ENCODE assay signal across 11 mouse cellular contexts in genomic region chr13:73714020-73714419, GRCm38 (mm10). TPM values are rescaled to one million over a fixed set of nuclear protein-coding genes. Genes with fewer than 3 reads are reported as not detected.
A peak's percentile ranks its signal among the peaks of the same experiment; 100 is the strongest.
DNase-seq lines count a peak whose midpoint lies in the region; ATAC-seq and TF ChIP-seq lines count a peak whose summit lies in the region.
"Had no signal": no experiment of that assay in that cellular context is flagged by ENCODE, and none has a peak within 500 bp of the region (broad histone marks: within the 10 kb centered on the region; RNA-seq: fewer than 3 reads in every experiment).

No protein-coding gene starts in this region.

- 59% methylated on average over 2 of the region's 2 CpGs for WGBS in liver, postnatal 0 days (ENCODE audit: insufficient replicate concordance)
- WGBS in stomach, embryonic 16.5 days: 58% methylated on average over 2 of the region's 2 CpGs
- WGBS in limb, embryonic 10.5 days: 59% methylated on average over 2 of the region's 2 CpGs
- WGBS in midbrain, embryonic 15.5 days: 70% methylated on average over 2 of the region's 2 CpGs

- no peaks in the 10 kb centered on the region for H3K9me3 ChIP-seq in liver, postnatal 0 days (ENCODE audit: low read length)
- H3K9me3 ChIP-seq in stomach, embryonic 16.5 days (replicated peaks; ENCODE audit: control insufficient read depth, low read length): no peaks in the 10 kb centered on the region
- no peaks in the 10 kb centered on the region for H3K9me3 ChIP-seq in limb, embryonic 10.5 days (replicated peaks)
- H3K9me3 ChIP-seq in midbrain, embryonic 15.5 days: no peaks in the 10 kb centered on the region
- H3K9me3 ChIP-seq: forebrain, embryonic 12.5 days had no signal

- H3K9ac ChIP-seq in liver, postnatal 0 days (replicated peaks): no peak overlapping the region
- H3K9ac ChIP-seq in stomach, embryonic 16.5 days (ENCODE audit: low read length): no peak overlapping the region
- H3K9ac ChIP-seq in midbrain, embryonic 15.5 days: no peak overlapping the region
- H3K9ac ChIP-seq: forebrain, embryonic 12.5 days had no signal

- TF ChIP-seq EP300 in liver, postnatal 0 days (IDR thresholded peaks at IDR 0.05; ENCODE audit: low read depth): no peak

- H3K4me3 ChIP-seq in liver, postnatal 0 days (ENCODE audit: low read depth, low read length): no peak overlapping the region
- H3K4me3 ChIP-seq in stomach, embryonic 16.5 days (replicated peaks; ENCODE audit: low read length): no peak overlapping the region
- H3K4me3 ChIP-seq in limb, embryonic 10.5 days: no peak overlapping the region
- no peak overlapping the region for H3K4me3 ChIP-seq in midbrain, embryonic 15.5 days
- H3K4me3 ChIP-seq: forebrain, embryonic 12.5 days had no signal

- no peaks in the 10 kb centered on the region for H3K27me3 ChIP-seq in liver, postnatal 0 days (ENCODE audit: insufficient read depth, low read length)
- H3K27me3 ChIP-seq in stomach, embryonic 16.5 days (ENCODE audit: control insufficient read depth, insufficient read depth, low read length): no peaks in the 10 kb centered on the region
- H3K27me3 ChIP-seq in limb, embryonic 10.5 days (ENCODE audit: low read depth, poor library complexity, severe bottlenecking): no peaks in the 10 kb centered on the region
- H3K27me3 ChIP-seq in midbrain, embryonic 15.5 days (replicated peaks): no peaks in the 10 kb centered on the region
- H3K27me3 ChIP-seq: forebrain, embryonic 12.5 days had no signal

- ATAC-seq in liver, postnatal 0 days: no peak
- ATAC-seq in stomach, embryonic 16.5 days (ENCODE audit: insufficient read depth, low FRiP score): 0 out of 2 replicates have a peak, but pooled peaks have one; percentile 31
- ATAC-seq in midbrain, embryonic 15.5 days (replicated peaks): no peak

- no peak overlapping the region for H3K4me2 ChIP-seq in liver, postnatal 0 days (ENCODE audit: low read depth, low read length)
- H3K4me2 ChIP-seq in stomach, embryonic 16.5 days (ENCODE audit: low read depth, low read length): no peak overlapping the region
- no peak overlapping the region for H3K4me2 ChIP-seq in midbrain, embryonic 15.5 days
- H3K4me2 ChIP-seq: forebrain, embryonic 12.5 days had no signal

- no peak for DNase-seq in liver, postnatal 0 days
- DNase-seq in liver (no peak), NIH3T3 (ENCODE audit: low read depth) (peak; percentile 15)
- DNase-seq in embryo, embryonic 11 days: peak; percentile 27
- no peak for DNase-seq in limb, embryonic 10.5 days (ENCODE audit: low spot score)
- DNase-seq in adrenal gland, postnatal 36 days: no peak
- DNase-seq: cerebellum, adult 11 months; right cerebral cortex, postnatal 25 days had no signal

- peak; percentile 67 for TF ChIP-seq CTCF in liver, postnatal 0 days (IDR thresholded peaks at IDR 0.05; ENCODE audit: low read depth)

- no peaks in the 10 kb centered on the region for H3K36me3 ChIP-seq in liver, postnatal 0 days (replicated peaks; ENCODE audit: insufficient read depth, low read length)
- H3K36me3 ChIP-seq in stomach, embryonic 16.5 days (ENCODE audit: control insufficient read depth, insufficient read depth, low read length): no peaks in the 10 kb centered on the region
- no peaks in the 10 kb centered on the region for H3K36me3 ChIP-seq in limb, embryonic 10.5 days
- H3K36me3 ChIP-seq in midbrain, embryonic 15.5 days (replicated peaks): no peaks in the 10 kb centered on the region
- H3K36me3 ChIP-seq: forebrain, embryonic 12.5 days had no signal

- H3K4me1 ChIP-seq in liver, postnatal 0 days (ENCODE audit: insufficient read depth): peaks cover 9% of the 10 kb centered on the region
- H3K4me1 ChIP-seq in stomach, embryonic 16.5 days (ENCODE audit: control insufficient read depth, insufficient read depth, low read length): no peaks in the 10 kb centered on the region
- peaks cover 4% of the 10 kb centered on the region; the same call in 1 of the 2 replicates for H3K4me1 ChIP-seq in limb, embryonic 10.5 days
- H3K4me1 ChIP-seq in midbrain, embryonic 15.5 days: no peaks in the 10 kb centered on the region
- H3K4me1 ChIP-seq: forebrain, embryonic 12.5 days had no signal

- H3K27ac ChIP-seq in liver, postnatal 0 days (ENCODE audit: low read depth): no peak overlapping the region
- H3K27ac ChIP-seq in stomach, embryonic 16.5 days (ENCODE audit: low read length): no peak overlapping the region
- H3K27ac ChIP-seq in limb, embryonic 10.5 days: no peak overlapping the region
- H3K27ac ChIP-seq in midbrain, embryonic 15.5 days: no peak overlapping the region
- H3K27ac ChIP-seq: forebrain, embryonic 12.5 days had no signal

RNA-seq across cellular contexts. Expression of gene Slc6a19, which starts 9.4 kb away (rescaled TPM):
- polyA plus RNA-seq in liver, postnatal 0 days (2015; fragmentation: Nextera tagmentation; extraction: Ambion mirVana): 1.3 and 1.4 TPM in 2 replicates
- 3.3 and 3.4 TPM in 2 replicates for polyA plus RNA-seq in stomach, embryonic 16.5 days (2015; fragmentation: Nextera tagmentation; extraction: Ambion mirVana)
- polyA plus RNA-seq in limb, embryonic 10.5 days (2016; fragmentation: Nextera tagmentation; extraction: Ambion mirVana): not detected in 2 replicates
- polyA plus RNA-seq in midbrain, embryonic 15.5 days (2015; fragmentation: Nextera tagmentation; extraction: Ambion mirVana): 0.23 and 0.32 TPM in 2 replicates
- under 1 TPM; 0.20 to 0.26 TPM for total RNA-seq in adrenal gland, postnatal 36 days (2021)

RNA-seq across cellular contexts. Expression of gene Slc12a7, which starts 18.9 kb away (rescaled TPM):
- polyA plus RNA-seq in liver, postnatal 0 days (2015; fragmentation: Nextera tagmentation; extraction: Ambion mirVana): 6.5 and 7.0 TPM in 2 replicates
- polyA plus RNA-seq in stomach, embryonic 16.5 days (2015; fragmentation: Nextera tagmentation; extraction: Ambion mirVana): 22.8 and 26.1 TPM in 2 replicates
- 49.5 and 59.6 TPM in 2 replicates for polyA plus RNA-seq in limb, embryonic 10.5 days (2016; fragmentation: Nextera tagmentation; extraction: Ambion mirVana)
- polyA plus RNA-seq in midbrain, embryonic 15.5 days (2015; fragmentation: Nextera tagmentation; extraction: Ambion mirVana): 9.5 and 9.8 TPM in 2 replicates
- total RNA-seq in adrenal gland, postnatal 36 days (2021): 10 to 100 TPM; 35.8 to 36.6 TPM

RNA-seq across cellular contexts. Expression of gene Slc6a18, which starts 36.2 kb away (rescaled TPM):
- not detected in 2 replicates for polyA plus RNA-seq in liver, postnatal 0 days (2015; fragmentation: Nextera tagmentation; extraction: Ambion mirVana)
- not detected in 2 replicates for polyA plus RNA-seq in stomach, embryonic 16.5 days (2015; fragmentation: Nextera tagmentation; extraction: Ambion mirVana)
- polyA plus RNA-seq in limb, embryonic 10.5 days (2016; fragmentation: Nextera tagmentation; extraction: Ambion mirVana): not detected in 2 replicates
- not detected in 2 replicates for polyA plus RNA-seq in midbrain, embryonic 15.5 days (2015; fragmentation: Nextera tagmentation; extraction: Ambion mirVana)
- not detected for total RNA-seq in adrenal gland, postnatal 36 days (2021)
- polyA plus RNA-seq: forebrain, embryonic 12.5 days had no signal

Comparison
In these comparisons a context has a peak if more than half of its experiments do, and no peak if none do; other contexts are left out.
1. DNase-seq: peak in NIH3T3 (single experiment) and embryo, embryonic 11 days (single experiment); none in liver, postnatal 0 days (single experiment), liver (single experiment), limb, embryonic 10.5 days (single experiment) and adrenal gland, postnatal 36 days (0 of 2).